26 mouse cellular contexts compared by ENCODE assay signal in genomic region chr17:16166731-16167130, GRCm38 (mm10).
A peak's percentile ranks its signal among the peaks of the same experiment; 100 is the strongest.
DNase-seq lines count a peak whose midpoint lies in the region; ATAC-seq and TF ChIP-seq lines count a peak whose summit lies in the region.
"Had no signal": no experiment of that assay in that cellular context is flagged by ENCODE, and none has a peak within 500 bp of the region (broad histone marks: within the 10 kb centered on the region; RNA-seq: fewer than 3 reads in every experiment).

No protein-coding gene starts in this region.

- H3K9me3 ChIP-seq in heart, embryonic 11.5 days (replicated peaks; ENCODE audit: control insufficient read depth, low read length) = no peaks in the 10 kb centered on the region
- H3K9me3 ChIP-seq: embryonic facial prominence, embryonic 12.5 days; hindbrain, embryonic 10.5 days; hindbrain, embryonic 15.5 days; lung, embryonic 15.5 days had no signal

- no peak for ATAC-seq in heart, embryonic 11.5 days (replicated peaks; ENCODE audit: insufficient number of reproducible peaks, low FRiP score, low TSS enrichment)
- ATAC-seq: forebrain, embryonic 14.5 days; inflammation-experienced regulatory T-cells, adult 6 months; midbrain, embryonic 16.5 days had no signal

- 60% methylated on average over 2 of the region's 2 CpGs for WGBS in heart, embryonic 11.5 days (ENCODE audit: insufficient replicate concordance)

- no peak overlapping the region for H3K4me2 ChIP-seq in heart, embryonic 11.5 days
- H3K4me2 ChIP-seq: embryonic facial prominence, embryonic 12.5 days; hindbrain, embryonic 15.5 days; lung, embryonic 15.5 days; midbrain, embryonic 11.5 days had no signal

- H3K4me1 ChIP-seq in heart, embryonic 11.5 days (ENCODE audit: control insufficient read depth, insufficient read depth, low read length) = no peaks in the 10 kb centered on the region
- H3K4me1 ChIP-seq: embryonic facial prominence, embryonic 12.5 days; hindbrain, embryonic 10.5 days; hindbrain, embryonic 15.5 days; lung, embryonic 15.5 days had no signal

- no peaks in the 10 kb centered on the region for H3K36me3 ChIP-seq in heart, embryonic 11.5 days (ENCODE audit: control insufficient read depth, insufficient read depth, low read length)
- H3K36me3 ChIP-seq: embryonic facial prominence, embryonic 12.5 days; hindbrain, embryonic 10.5 days; hindbrain, embryonic 15.5 days; lung, embryonic 15.5 days had no signal

- no peaks in the 10 kb centered on the region for H3K27me3 ChIP-seq in heart, embryonic 11.5 days (ENCODE audit: control insufficient read depth, insufficient read depth, low read length)
- H3K27me3 ChIP-seq: embryonic facial prominence, embryonic 12.5 days; hindbrain, embryonic 15.5 days; lung, embryonic 15.5 days had no signal

- TF ChIP-seq CTCF in gastrocnemius, adult 2 months (IDR thresholded peaks at IDR 0.05) = peak; percentile 35

- no peak overlapping the region for H3K9ac ChIP-seq in heart, embryonic 11.5 days (ENCODE audit: low read depth, low read length)
- H3K9ac ChIP-seq: embryonic facial prominence, embryonic 12.5 days; hindbrain, embryonic 15.5 days; lung, embryonic 15.5 days had no signal

- no peak overlapping the region for H3K27ac ChIP-seq in heart, embryonic 11.5 days (ENCODE audit: low read depth, low read length)
- H3K27ac ChIP-seq in gastrocnemius, adult 2 months = peak overlapping the region; percentile 76
- H3K27ac ChIP-seq: embryonic facial prominence, embryonic 12.5 days; hindbrain, embryonic 10.5 days; hindbrain, embryonic 15.5 days; lung, embryonic 15.5 days; stomach, postnatal 0 days had no signal

- peak; percentile 46 to 66 for DNase-seq in heart, adult 18-20 months
- peak; percentile 35 for DNase-seq in gastrocnemius, adult 2 months
- DNase-seq in heart, adult 8-10 months (ENCODE audit: low spot score) = peak; percentile 58
- DNase-seq in heart, postnatal 36 days = peak; percentile 10 to 23
- DNase-seq in cerebellum, postnatal 4 days (ENCODE audit: low spot score in 2 of 2) = no peak
- no peak for DNase-seq in adrenal gland, adult 2 months
- DNase-seq in cerebellum, adult 18-20 months = no peak
- DNase-seq: cerebellum, adult 2 months; cerebellum, postnatal 36 days; embryo, embryonic 11 days; kidney, adult 11 months; kidney, postnatal 25 days; right cerebral cortex, postnatal 25 days; spleen, adult 18-20 months; thymus, adult 18-20 months; thymus, postnatal 25 days had no signal

- intact Hi-C loops in gastrocnemius, adult 2 months (cut with DNase I) = no loop called here
- intact Hi-C loops in heart, postnatal 36 days (cut with DNase I) = no loop called here

- no peak overlapping the region for H3K4me3 ChIP-seq in heart, embryonic 11.5 days (ENCODE audit: low read depth, low read length)
- no peak overlapping the region for H3K4me3 ChIP-seq in gastrocnemius, adult 2 months
- H3K4me3 ChIP-seq: embryonic facial prominence, embryonic 12.5 days; hindbrain, embryonic 10.5 days; hindbrain, embryonic 15.5 days; lung, embryonic 15.5 days had no signal

Comparison
In these comparisons a context has a peak if more than half of its experiments do, and no peak if none do; other contexts are left out.
1. DNase-seq: peak in heart, adult 18-20 months (2 of 2), gastrocnemius, adult 2 months (single experiment), heart, adult 8-10 months (single experiment) and heart, postnatal 36 days (2 of 2); none in cerebellum, postnatal 4 days (0 of 2), adrenal gland, adult 2 months (single experiment) and cerebellum, adult 18-20 months (0 of 2).